Mouse (Mus musculus) liver, embryonic 13.5 days (tissue): ENCODE data around the gene Ascc3. TPM values are rescaled to one million over a fixed set of nuclear protein-coding genes. Genes with fewer than 3 reads are reported as not detected.

Experiments used
- ATAC-seq: fragments of 200-750 bp; cut with Nextera tagmentation; 2 replicates; pipeline ENCODE4 v1.8.0; 2017; ENCODE audit warnings: low read depth, mild to moderate bottlenecking, moderate number of reproducible peaks, moderate library complexity
- DNase-seq: peaks from one replicate; pipeline ENCODE4 v3.0.0; 2022
- H3K27ac ChIP-seq: fragments of 300-500 bp; sonication (generic); 2 replicates; pipeline ENCODE4 v1.5.1; 2015; ENCODE audit warnings: moderate library complexity, mild to moderate bottlenecking, inconsistent platforms
- H3K27me3 ChIP-seq: fragments of 300-500 bp; sonication (generic); 2 replicates; pipeline ENCODE4 v1.6.1; 2015; ENCODE audit warnings: mild to moderate bottlenecking, inconsistent platforms
- H3K36me3 ChIP-seq: fragments of 300-500 bp; sonication (generic); 2 replicates; pipeline ENCODE4 v1.6.1; 2015; ENCODE audit warnings: mild to moderate bottlenecking, inconsistent platforms
- H3K4me1 ChIP-seq: fragments of 300-500 bp; sonication (generic); replicated peaks from 2 replicates; pipeline ENCODE4 v1.6.1; 2015; ENCODE audit warnings: inconsistent platforms
- H3K4me2 ChIP-seq: fragments of 300-500 bp; sonication (generic); 2 replicates; pipeline ENCODE4 v1.6.1; 2015; ENCODE audit warnings: inconsistent platforms, mild to moderate bottlenecking, moderate library complexity
- H3K4me3 ChIP-seq: fragments of 300-500 bp; sonication (generic); replicated peaks from 2 replicates; pipeline ENCODE4 v1.5.1; 2015; ENCODE audit warnings: mild to moderate bottlenecking, inconsistent platforms
- H3K9ac ChIP-seq: fragments of 300-500 bp; sonication (generic); 2 replicates; pipeline ENCODE4 v1.6.1; 2015; ENCODE audit warnings: mild to moderate bottlenecking, inconsistent platforms
- H3K9me3 ChIP-seq: fragments of 300-500 bp; sonication (generic); replicated peaks from 2 replicates; pipeline ENCODE4 v1.6.1; 2016; ENCODE audit warnings: inconsistent platforms
- WGBS: fragments of 180-500 bp; shearing (Covaris S2); methylation state at CpG from one replicate; pipeline ENCODE4 v1.1.7; 2015; ENCODE audit not compliant: insufficient replicate concordance; 5-methylcytosine and 5-hydroxymethylcytosine counted together
- polyA plus RNA-seq: library from polyadenylated mRNA; unstranded; fragments of >200 nt; fragmentation: Nextera tagmentation; extraction: Ambion mirVana; gene quantifications from 2 replicates; pipeline ENCODE4 v1.2.1, GENCODE M21; 2015

The Ascc3 gene
- polyA plus RNA-seq, 1 experiment from 2014 or later: 11.4 TPM

- H3K9me3 ChIP-seq: no peaks in the 10 kb centered on the region
- no peak overlapping the region for H3K4me3 ChIP-seq
- H3K4me2 ChIP-seq: no peak overlapping the region
- no peak for DNase-seq
- no peak for ATAC-seq
- H3K36me3 ChIP-seq: no peaks in the 10 kb centered on the region
- WGBS: 47% methylated on average over 4 of the region's 4 CpGs
- no peak overlapping the region for H3K9ac ChIP-seq
- H3K27ac ChIP-seq: no peak overlapping the region
- H3K27me3 ChIP-seq: no peaks in the 10 kb centered on the region
- H3K4me1 ChIP-seq: no peaks in the 10 kb centered on the region
Measured at GRCm38 (mm10) chr10:50868202-50868601, 275.7 kb downstream of the Ascc3 start.

DNA sequence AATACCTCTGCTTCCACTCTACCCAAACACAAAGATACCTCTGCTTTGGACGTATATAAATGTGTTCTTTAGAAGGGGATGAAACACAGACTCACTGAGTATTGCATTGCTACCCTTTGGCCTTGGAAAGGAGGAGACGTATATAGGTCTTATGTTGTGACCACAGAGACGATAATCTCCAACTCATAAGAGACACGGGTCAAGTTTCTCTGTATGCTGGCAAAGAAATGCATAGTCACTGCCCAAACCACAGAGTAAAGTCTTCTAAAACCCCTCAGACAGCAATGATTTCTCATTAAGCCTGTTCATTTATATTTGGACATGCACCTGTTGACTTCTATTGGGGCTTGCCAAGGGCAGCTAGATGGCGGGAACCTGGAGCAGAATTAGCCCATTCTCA lies 284.5 kb downstream of the Ascc3 start:
- Histone ChIP-seq H3K4me2 (no peak overlapping the region), H3K9me3 (no peaks in the 10 kb centered on the region), H3K27me3 (no peaks in the 10 kb centered on the region), H3K9ac (no peak overlapping the region), H3K4me3 (no peak overlapping the region), H3K27ac (no peak overlapping the region), H3K4me1 (no peaks in the 10 kb centered on the region), H3K36me3 (no peaks in the 10 kb centered on the region)
- DNase-seq (no peak), ATAC-seq (no peak)
- WGBS: 25% methylated on average over 5 of the region's 5 CpGs

DNA sequence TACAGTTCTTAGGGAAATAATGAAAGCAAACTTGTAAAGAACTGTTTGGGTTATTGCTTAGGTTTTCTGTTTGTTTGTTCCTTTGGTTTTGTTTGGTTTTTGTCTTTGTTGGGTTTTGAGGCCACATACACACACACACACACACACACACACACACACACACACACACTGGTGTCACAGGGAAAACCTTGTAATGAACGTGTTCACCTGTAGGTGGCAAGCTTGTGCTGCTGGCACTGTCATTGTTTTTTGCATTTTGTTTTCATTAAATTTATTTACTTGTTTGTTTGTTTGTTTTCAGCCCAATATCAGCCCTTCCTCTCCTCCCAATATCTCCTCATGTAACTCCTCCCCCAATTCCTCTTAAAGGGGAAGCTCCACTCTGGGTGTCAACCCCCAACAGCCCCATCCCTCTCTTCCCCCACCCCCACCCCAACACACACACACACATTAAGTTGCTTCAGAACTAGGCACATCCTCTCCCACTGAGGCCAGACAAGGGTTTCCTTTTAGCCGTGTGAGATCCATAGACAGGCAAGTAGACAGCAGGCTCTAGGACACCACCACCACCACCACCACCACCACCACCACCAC lies 289.1 kb downstream of the Ascc3 start:
- Histone ChIP-seq H3K27me3 (no peaks in the 10 kb centered on the region), H3K9ac (no peak overlapping the region), H3K4me1 (no peaks in the 10 kb centered on the region), H3K36me3 (no peaks in the 10 kb centered on the region), H3K27ac (no peak overlapping the region), H3K4me2 (no peak overlapping the region), H3K9me3 (no peaks in the 10 kb centered on the region), H3K4me3 (no peak overlapping the region)
- 12% methylated on average over 2 of the region's 2 CpGs for WGBS
- no peak for DNase-seq
- ATAC-seq: no peak

DNA sequence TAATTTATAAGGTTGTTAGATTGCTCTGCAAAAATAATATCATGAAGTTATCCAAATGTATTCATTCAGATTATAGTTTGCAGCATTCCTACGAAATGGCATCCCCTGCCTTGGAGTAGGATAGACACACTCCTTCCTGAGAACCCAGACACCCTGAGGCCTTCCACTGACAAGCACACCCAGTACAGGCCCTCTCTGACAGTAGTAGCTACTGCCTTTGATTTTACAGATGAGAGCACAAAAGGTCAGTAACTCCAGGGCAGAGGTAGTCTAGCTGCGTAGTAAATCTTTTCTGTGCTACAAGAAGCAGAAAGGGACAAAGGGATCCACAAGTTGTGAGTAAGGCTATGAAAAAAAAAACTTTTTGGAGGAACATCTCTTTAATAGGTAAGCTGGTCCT lies 289.9 kb downstream of the Ascc3 start:
- Histone ChIP-seq H3K36me3 (no peaks in the 10 kb centered on the region), H3K27me3 (no peaks in the 10 kb centered on the region), H3K4me3 (no peak overlapping the region), H3K4me2 (no peak overlapping the region), H3K9me3 (no peaks in the 10 kb centered on the region), H3K4me1 (no peaks in the 10 kb centered on the region), H3K27ac (no peak overlapping the region), H3K9ac (no peak overlapping the region)
- no peak for ATAC-seq
- WGBS: 69% methylated on average over 2 of the region's 2 CpGs
- DNase-seq: no peak

- ATAC-seq (no peak), DNase-seq (no peak)
- H3K4me2 ChIP-seq: no peak overlapping the region
- no peak overlapping the region for H3K9ac ChIP-seq
- H3K4me3 ChIP-seq: no peak overlapping the region
- WGBS: 55% methylated on average over 4 of the region's 4 CpGs
- no peaks in the 10 kb centered on the region for H3K36me3 ChIP-seq
- H3K27me3 ChIP-seq: peaks cover 27% of the 10 kb centered on the region
- H3K9me3 ChIP-seq: no peaks in the 10 kb centered on the region
- H3K27ac ChIP-seq: no peak overlapping the region
- H3K4me1 ChIP-seq: no peaks in the 10 kb centered on the region
Measured at GRCm38 (mm10) chr10:50886305-50886704, 293.8 kb downstream of the Ascc3 start.

DNA sequence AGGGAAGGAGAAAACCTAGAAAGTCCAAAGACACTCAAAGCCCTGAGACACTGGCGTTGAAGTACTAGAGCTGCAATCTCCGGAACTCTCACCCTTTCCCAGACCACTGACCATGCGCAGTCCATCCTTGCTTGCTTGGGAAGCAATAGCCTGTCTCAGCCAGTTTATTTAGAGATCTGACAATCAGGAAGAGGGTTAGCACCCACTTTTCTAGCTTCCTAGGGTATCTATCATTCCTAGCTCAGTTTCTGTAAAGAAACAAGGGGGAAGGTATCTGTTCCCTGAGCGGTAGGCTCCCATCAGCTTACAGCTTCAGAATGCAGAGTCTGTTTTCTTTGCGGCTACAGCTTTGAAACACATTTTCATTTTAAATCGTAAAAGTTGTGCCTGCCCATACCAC lies 298.2 kb downstream of the Ascc3 start:
- Histone ChIP-seq H3K4me1 (peaks cover 12% of the 10 kb centered on the region), H3K4me3 (no peak overlapping the region), H3K4me2 (no peak overlapping the region), H3K9me3 (no peaks in the 10 kb centered on the region), H3K9ac (no peak overlapping the region), H3K27ac (no peak overlapping the region), H3K36me3 (no peaks in the 10 kb centered on the region), H3K27me3 (peaks cover 70% of the 10 kb centered on the region)
- no peak for DNase-seq
- WGBS: 19% methylated on average over 6 of the region's 6 CpGs
- no peak for ATAC-seq

DNA sequence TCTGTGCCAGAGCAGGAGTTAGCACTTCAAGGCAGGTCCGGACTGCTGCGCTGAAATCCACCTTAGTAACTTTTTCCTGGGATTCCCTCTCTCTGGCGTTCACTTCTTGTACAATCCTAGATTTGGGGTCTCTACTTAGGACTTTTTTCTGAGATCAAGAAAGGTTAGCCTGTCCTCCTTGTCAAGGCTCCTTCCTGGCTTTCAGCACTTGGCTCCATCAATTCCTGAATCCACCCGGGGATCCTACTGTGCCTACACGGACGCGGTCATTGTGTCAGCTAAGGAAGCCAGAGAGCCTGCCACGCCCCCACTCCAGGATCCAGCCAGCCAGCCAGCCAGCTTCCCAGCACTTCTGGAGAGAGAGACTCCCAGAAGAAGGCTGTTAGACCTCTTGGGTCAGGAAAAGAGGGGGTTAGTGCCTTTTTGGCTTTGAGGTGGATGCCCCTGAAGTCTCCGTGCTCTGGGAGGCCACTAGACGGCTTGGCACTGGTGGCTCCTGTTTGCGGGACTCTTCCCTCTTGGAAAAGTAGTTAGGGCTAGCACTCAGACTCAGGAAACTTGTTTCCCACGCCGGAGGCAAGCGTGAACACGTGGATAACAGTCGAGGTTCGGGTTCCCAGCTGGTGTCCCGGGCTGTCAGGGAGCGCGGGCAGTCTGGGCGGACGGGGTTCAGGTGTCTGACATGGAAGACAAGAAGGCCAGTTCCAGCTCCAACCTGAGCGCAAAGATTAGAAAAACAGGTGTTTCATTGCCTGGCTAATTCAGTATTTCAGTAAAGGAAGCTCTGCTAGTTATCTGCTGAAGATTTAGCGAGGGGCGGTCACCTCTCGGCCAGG lies 299.6 kb downstream of the Ascc3 start:
- no peak overlapping the region for H3K4me3 ChIP-seq
- no peak overlapping the region for H3K4me2 ChIP-seq
- no peak overlapping the region for H3K27ac ChIP-seq
- no peak for DNase-seq
- no peak for ATAC-seq
- H3K9ac ChIP-seq: no peak overlapping the region
- peaks cover 85% of the 10 kb centered on the region for H3K27me3 ChIP-seq
- no peaks in the 10 kb centered on the region for H3K36me3 ChIP-seq
- WGBS: 5% methylated on average over 26 of the region's 26 CpGs
- H3K9me3 ChIP-seq: no peaks in the 10 kb centered on the region
- peaks cover 12% of the 10 kb centered on the region for H3K4me1 ChIP-seq

GRCm38 (mm10) chr10:50892751-50893320 lies 300.4 kb downstream of the Ascc3 start:
- H3K36me3 ChIP-seq: no peaks in the 10 kb centered on the region
- peaks cover 12% of the 10 kb centered on the region for H3K4me1 ChIP-seq
- H3K9ac ChIP-seq: no peak overlapping the region
- ATAC-seq (no peak), DNase-seq (no peak)
- no peak overlapping the region for H3K4me3 ChIP-seq
- no peak overlapping the region for H3K4me2 ChIP-seq
- WGBS: 2% methylated on average over 15 of the region's 15 CpGs
- peaks cover 93% of the 10 kb centered on the region for H3K27me3 ChIP-seq
- no peak overlapping the region for H3K27ac ChIP-seq
- H3K9me3 ChIP-seq: no peaks in the 10 kb centered on the region

DNA sequence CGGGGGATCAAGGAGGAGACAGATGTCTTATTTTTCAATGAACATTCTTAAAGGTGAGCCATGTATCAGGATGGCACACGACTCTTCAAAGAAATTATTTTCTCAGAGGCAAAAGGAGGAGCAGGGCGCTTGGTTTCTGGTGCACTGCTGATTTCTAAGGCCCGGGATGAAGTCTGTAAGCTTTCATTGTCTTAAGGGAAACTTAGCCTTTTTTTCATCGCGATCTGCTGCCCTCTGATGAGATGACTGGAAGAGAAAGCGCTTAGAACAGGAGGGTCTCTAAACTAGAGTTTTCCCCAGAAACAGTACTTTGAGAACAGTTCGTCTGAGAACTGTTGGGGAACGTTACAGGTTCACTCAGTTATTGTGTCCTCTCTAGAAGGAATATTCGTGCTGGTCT lies 301.1 kb downstream of the Ascc3 start:
- no peak overlapping the region for H3K4me2 ChIP-seq
- H3K9me3 ChIP-seq: no peaks in the 10 kb centered on the region
- H3K4me3 ChIP-seq: no peak overlapping the region; the same call in 1 of the 2 replicates
- peaks cover 12% of the 10 kb centered on the region for H3K4me1 ChIP-seq
- H3K27me3 ChIP-seq: peaks cover 99% of the 10 kb centered on the region
- WGBS: 5% methylated on average over 10 of the region's 10 CpGs
- no peaks in the 10 kb centered on the region for H3K36me3 ChIP-seq
- DNase-seq: no peak
- no peak for ATAC-seq
- H3K9ac ChIP-seq: no peak overlapping the region
- H3K27ac ChIP-seq: no peak overlapping the region

- peak within 1 kb of the TSS; percentile 45 for H3K4me3 ChIP-seq
- ATAC-seq (peak; percentile 77), DNase-seq (no peak)
- no peak within 1 kb of the TSS for H3K27ac ChIP-seq
- H3K9me3 ChIP-seq: no peaks in the 10 kb centered on the region
- no peak within 1 kb of the TSS for H3K9ac ChIP-seq
- peak within 1 kb of the TSS; percentile 59 for H3K4me2 ChIP-seq
- under 1% methylated on average over 58 of the region's 62 CpGs for WGBS
- peaks cover 95% of the 10 kb centered on the region for H3K27me3 ChIP-seq
- no peaks in the 10 kb centered on the region for H3K36me3 ChIP-seq
- peaks cover 12% of the 10 kb centered on the region for H3K4me1 ChIP-seq
Measured at GRCm38 (mm10) chr10:50894170-50894991, 301.9 kb downstream of the Ascc3 start, which contains the start of gene Sim1. TSS of gene Sim1 (plus strand) at chr10:50894754.
